Mouse (Mus musculus): ENCODE measurements at regions not wholly inside any gene's neighbourhood (a gene's known extent, or its start where the extent isn't known, plus 50 kb on each side); places are given as distances from the start of the nearest gene placed in this dataset.

- TF ChIP-seq CTCF (IDR thresholded peaks at IDR 0.05; ENCODE audit: extremely low read depth, insufficient read depth, insufficient read length, insufficient replicate concordance) (no peak), POLR2A (IDR thresholded peaks at IDR 0.05; ENCODE audit: low read depth, low read length) (no peak)
Measured at GRCm38 (mm10) chr2:159501039-159501438, 706.4 kb downstream of the Dhx35 start.
